Mouse (Mus musculus): ENCODE data around the gene Lacc1.

Gene Lacc1

DNA sequence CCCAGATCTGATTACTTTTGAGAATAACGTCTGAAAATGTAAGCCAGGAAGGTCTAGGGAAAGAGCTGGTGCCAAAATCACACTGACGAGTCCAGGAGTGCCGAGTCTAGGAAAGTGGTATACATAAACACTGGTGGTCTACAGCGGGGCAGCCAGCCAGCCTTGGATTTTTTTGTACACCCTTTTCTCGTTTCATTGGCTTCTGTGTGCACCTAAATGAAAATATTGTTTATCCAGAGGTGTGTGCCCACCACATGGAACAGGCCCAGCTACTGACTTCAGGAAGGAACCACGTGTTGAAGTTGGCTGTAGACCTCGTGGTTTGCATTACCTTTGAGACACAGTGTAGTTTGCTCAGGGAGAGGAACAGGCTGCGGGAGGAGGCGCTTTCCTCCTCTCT, 57.1 kb downstream of the Lacc1 start:
- DNase-seq (ENCODE audit: low spot score in 2 of 2), result no peak
